In genomic region chr8:69849899-69850298, GRCm38 (mm10) we compare ENCODE assay signal across 12 mouse cellular contexts. TPM values are rescaled to one million over a fixed set of nuclear protein-coding genes. Genes with fewer than 3 reads are reported as not detected.
DNase-seq lines count a peak whose midpoint lies in the region; ATAC-seq lines count a peak whose summit lies in the region.
"Had no signal": no experiment of that assay in that cellular context is flagged by ENCODE, and none has a peak within 500 bp of the region (broad histone marks: within the 10 kb centered on the region; RNA-seq: fewer than 3 reads in every experiment).

No protein-coding gene starts in this region.

- H3K36me3 ChIP-seq in hindbrain, embryonic 11.5 days (ENCODE audit: control insufficient read depth, insufficient read depth, low read length): no peaks in the 10 kb centered on the region
- H3K36me3 ChIP-seq in hindbrain, embryonic 13.5 days: peaks cover 23% of the 10 kb centered on the region
- H3K36me3 ChIP-seq: intestine, embryonic 15.5 days had no signal

- ATAC-seq in hindbrain, embryonic 11.5 days (ENCODE audit: low FRiP score): no peak
- ATAC-seq in hindbrain, embryonic 13.5 days (ENCODE audit: low FRiP score): no peak
- peak; percentile 70 for ATAC-seq in erythroblast, adult 5-6 weeks (replicated peaks; ENCODE audit: low FRiP score, poor library complexity, severe bottlenecking)
- no peak for ATAC-seq in cerebellum, adult (ENCODE audit: insufficient number of reproducible peaks, low FRiP score, low TSS enrichment)

- no peak overlapping the region for H3K9ac ChIP-seq in hindbrain, embryonic 11.5 days (ENCODE audit: low read depth, low read length)
- H3K9ac ChIP-seq in hindbrain, embryonic 13.5 days: no peak overlapping the region
- H3K9ac ChIP-seq: intestine, embryonic 15.5 days had no signal

- no peaks in the 10 kb centered on the region for H3K9me3 ChIP-seq in hindbrain, embryonic 11.5 days (ENCODE audit: control insufficient read depth, low read length)
- H3K9me3 ChIP-seq in hindbrain, embryonic 13.5 days: no peaks in the 10 kb centered on the region
- H3K9me3 ChIP-seq: intestine, embryonic 15.5 days had no signal

- H3K27me3 ChIP-seq in hindbrain, embryonic 11.5 days (ENCODE audit: control insufficient read depth, insufficient read depth, low read length): no peaks in the 10 kb centered on the region
- no peaks in the 10 kb centered on the region for H3K27me3 ChIP-seq in hindbrain, embryonic 13.5 days
- H3K27me3 ChIP-seq: intestine, embryonic 15.5 days; Patski had no signal

- H3K4me1 ChIP-seq in hindbrain, embryonic 11.5 days (replicated peaks; ENCODE audit: control insufficient read depth, insufficient read depth, low read length): no peaks in the 10 kb centered on the region
- H3K4me1 ChIP-seq in hindbrain, embryonic 13.5 days (replicated peaks): no peaks in the 10 kb centered on the region
- H3K4me1 ChIP-seq: intestine, embryonic 15.5 days had no signal

- no peak overlapping the region for H3K4me2 ChIP-seq in hindbrain, embryonic 11.5 days (replicated peaks; ENCODE audit: low read depth, low read length)
- H3K4me2 ChIP-seq in hindbrain, embryonic 13.5 days: no peak overlapping the region
- H3K4me2 ChIP-seq: intestine, embryonic 15.5 days had no signal

- H3K27ac ChIP-seq in hindbrain, embryonic 11.5 days (ENCODE audit: low read depth, low read length): no peak overlapping the region
- H3K27ac ChIP-seq in hindbrain, embryonic 13.5 days: no peak overlapping the region
- H3K27ac ChIP-seq: intestine, embryonic 15.5 days had no signal

- DNase-seq in hindbrain, embryonic 11.5 days (ENCODE audit: low spot score): peak; percentile 20
- DNase-seq in thymus, postnatal 14 days: peak; percentile 36
- no peak for DNase-seq in thymus, adult 18-20 months
- no peak for DNase-seq in spleen, adult 12 weeks (ENCODE audit: low spot score)
- DNase-seq: cerebellum, adult 11 months; layer of hippocampus, postnatal 36 days; lung, postnatal 10 days had no signal

- WGBS in hindbrain, embryonic 11.5 days: 40% methylated on average over 3 of the region's 3 CpGs
- 32% methylated on average over 3 of the region's 3 CpGs for WGBS in hindbrain, embryonic 13.5 days

- H3K4me3 ChIP-seq in hindbrain, embryonic 11.5 days (ENCODE audit: low read depth, low read length): no peak overlapping the region
- H3K4me3 ChIP-seq in hindbrain, embryonic 13.5 days: no peak overlapping the region
- H3K4me3 ChIP-seq: intestine, embryonic 15.5 days had no signal

RNA-seq across cellular contexts. Expression of gene Pbx4, which starts 17.6 kb away (rescaled TPM):
- polyA plus RNA-seq in hindbrain, embryonic 11.5 days (2014; fragmentation: Nextera tagmentation; extraction: Ambion mirVana): 41.5 and 42.5 TPM in 2 replicates
- polyA plus RNA-seq in hindbrain, embryonic 13.5 days (2015; fragmentation: Nextera tagmentation; extraction: Ambion mirVana): 62.9 and 69.2 TPM in 2 replicates
- 1.5 and 2.1 TPM in 2 replicates for total RNA-seq in erythroblast, adult 5-6 weeks (2015; ENCODE audit: low replicate concordance)
- 2.8 TPM in 1 of 2 replicates, not detected in the other for total RNA-seq in erythroblast, adult 5-6 weeks (2017; ENCODE audit: low replicate concordance)

RNA-seq across cellular contexts. Expression of gene Lpar2, which starts 27.7 kb away (rescaled TPM):
- polyA plus RNA-seq in hindbrain, embryonic 11.5 days (2014; fragmentation: Nextera tagmentation; extraction: Ambion mirVana): 1.2 and 1.7 TPM in 2 replicates
- polyA plus RNA-seq in hindbrain, embryonic 13.5 days (2015; fragmentation: Nextera tagmentation; extraction: Ambion mirVana): 0.78 and 0.83 TPM in 2 replicates
- 0.77 and 1.3 TPM in 2 replicates for total RNA-seq in erythroblast, adult 5-6 weeks (2015; ENCODE audit: low replicate concordance)
- 0.28 and 0.85 TPM in 2 replicates for total RNA-seq in erythroblast, adult 5-6 weeks (2017; ENCODE audit: low replicate concordance)

RNA-seq across cellular contexts. Expression of gene Cilp2, which starts 37.6 kb away (rescaled TPM):
- 0.50 and 0.73 TPM in 2 replicates for polyA plus RNA-seq in hindbrain, embryonic 11.5 days (2014; fragmentation: Nextera tagmentation; extraction: Ambion mirVana)
- polyA plus RNA-seq in hindbrain, embryonic 13.5 days (2015; fragmentation: Nextera tagmentation; extraction: Ambion mirVana): 3.5 and 3.6 TPM in 2 replicates
- total RNA-seq in erythroblast, adult 5-6 weeks (2015; ENCODE audit: low replicate concordance): not detected in 2 replicates
- not detected in 2 replicates for total RNA-seq in erythroblast, adult 5-6 weeks (2017; ENCODE audit: low replicate concordance)

RNA-seq across cellular contexts. Expression of gene Gmip, which starts 41.4 kb away (rescaled TPM):
- 9.0 and 9.4 TPM in 2 replicates for polyA plus RNA-seq in hindbrain, embryonic 11.5 days (2014; fragmentation: Nextera tagmentation; extraction: Ambion mirVana)
- polyA plus RNA-seq in hindbrain, embryonic 13.5 days (2015; fragmentation: Nextera tagmentation; extraction: Ambion mirVana): 31.5 and 34.1 TPM in 2 replicates
- 14.2 and 20.1 TPM in 2 replicates for total RNA-seq in erythroblast, adult 5-6 weeks (2015; ENCODE audit: low replicate concordance)
- 15.5 and 24.4 TPM in 2 replicates for total RNA-seq in erythroblast, adult 5-6 weeks (2017; ENCODE audit: low replicate concordance)

RNA-seq across cellular contexts. Expression of gene Tssk6, which starts 52.1 kb away (rescaled TPM):
- polyA plus RNA-seq in hindbrain, embryonic 11.5 days (2014; fragmentation: Nextera tagmentation; extraction: Ambion mirVana): 4.2 and 4.3 TPM in 2 replicates
- polyA plus RNA-seq in hindbrain, embryonic 13.5 days (2015; fragmentation: Nextera tagmentation; extraction: Ambion mirVana): 3.4 and 4.5 TPM in 2 replicates
- not detected in 2 replicates for total RNA-seq in erythroblast, adult 5-6 weeks (2015; ENCODE audit: low replicate concordance)
- 0.28 and 0.94 TPM in 2 replicates for total RNA-seq in erythroblast, adult 5-6 weeks (2017; ENCODE audit: low replicate concordance)

Comparison
In these comparisons a context has a peak if more than half of its experiments do, and no peak if none do; other contexts are left out.
1. DNase-seq: peak in hindbrain, embryonic 11.5 days (single experiment) and thymus, postnatal 14 days (single experiment); none in thymus, adult 18-20 months (0 of 2) and spleen, adult 12 weeks (single experiment).